Mouse (Mus musculus) thymus, adult 2 months (tissue): Measurements from ENCODE around the gene Rbms3.

Experiments
- CTCF ChIP-seq: fragments of 200-500 bp; IDR thresholded peaks from 2 replicates; pipeline ENCODE4 v1.5.1; 2012; ENCODE audit warnings: mild to moderate bottlenecking, control low read depth, low read length, moderate library complexity, borderline replicate concordance; ENCODE audit not compliant: control insufficient read depth, poor library complexity, insufficient read depth; ENCODE audit errors: extremely low read depth
- POLR2A ChIP-seq: fragments of 200-500 bp; IDR thresholded peaks from 2 replicates; pipeline ENCODE4 v1.6.1; 2012; ENCODE audit warnings: mild to moderate bottlenecking, low read length, control low read depth, moderate library complexity; ENCODE audit not compliant: control insufficient read depth, poor library complexity, insufficient read depth; ENCODE audit errors: extremely low read depth

DNA sequence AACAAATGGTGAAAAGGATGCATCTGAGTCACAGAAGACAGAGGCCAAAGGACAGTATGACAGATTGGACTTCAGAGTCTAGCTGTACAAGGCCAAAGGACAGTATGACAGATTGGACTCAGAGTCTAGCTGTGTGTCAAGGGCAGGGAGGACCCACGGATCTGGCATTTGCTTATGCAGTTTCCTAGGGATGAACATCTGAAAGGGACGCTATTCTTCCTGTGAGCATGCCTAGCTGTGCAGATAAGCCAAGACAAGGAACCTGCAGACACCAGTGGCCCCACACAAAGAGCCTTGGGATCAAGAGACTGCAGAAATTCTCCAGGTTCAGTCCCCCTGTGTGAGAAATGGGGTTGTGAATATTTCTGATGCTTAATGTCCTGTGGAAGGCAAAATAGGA is 100.4 kb downstream of the Rbms3 start:
- no peak for TF ChIP-seq POLR2A
- no peak for TF ChIP-seq CTCF
